Mouse (Mus musculus) E14TG2a.4 (cell line): ENCODE results near the gene Tmco4.

Experiments
- H3K27me3 ChIP-seq: 2 replicates; pipeline ENCODE4 v1.6.1; 2014; ENCODE audit warnings: low read length, control low read depth; ENCODE audit not compliant: insufficient read depth
- H3K36me3 ChIP-seq: 2 replicates; pipeline ENCODE4 v1.6.1; 2014; ENCODE audit warnings: low read length, control low read depth; ENCODE audit not compliant: insufficient read depth
- H3K4me1 ChIP-seq: replicated peaks from 2 replicates; pipeline ENCODE4 v1.6.1; 2014; ENCODE audit warnings: low read depth, low read length, control low read depth
- H3K4me3 ChIP-seq: replicated peaks from 2 replicates; pipeline ENCODE4 v1.5.1; 2014; ENCODE audit warnings: mild to moderate bottlenecking, low read length
- H3K9me3 ChIP-seq: 2 replicates; pipeline ENCODE4 v1.6.1; 2014; ENCODE audit warnings: low read length, control low read depth
- CTCF ChIP-seq: conservative IDR thresholded peaks from 2 replicates; pipeline ENCODE4 v1.5.1; 2014; ENCODE audit warnings: low read length
- NANOG ChIP-seq: IDR thresholded peaks from 2 replicates; pipeline ENCODE4 v1.6.1; 2014; ENCODE audit warnings: borderline replicate concordance, low read length, mixed read lengths
- POU5F1 ChIP-seq: IDR thresholded peaks from 2 replicates; pipeline ENCODE4 v1.6.1; 2014; ENCODE audit warnings: low read length, borderline replicate concordance

The Tmco4 gene

GRCm38 (mm10) chr4:138980771-138981420 is 8.2 kb downstream of the Tmco4 start:
- Histone ChIP-seq H3K36me3 (no peaks in the 10 kb centered on the region), H3K4me1 (peaks cover 52% of the 10 kb centered on the region), H3K4me3 (peak overlapping the region; percentile 62), H3K27me3 (no peaks in the 10 kb centered on the region), H3K9me3 (no peaks in the 10 kb centered on the region)
- TF ChIP-seq POU5F1: no peak
- TF ChIP-seq NANOG: no peak
- no peak for TF ChIP-seq CTCF

- no peaks in the 10 kb centered on the region for H3K36me3 ChIP-seq
- no peaks in the 10 kb centered on the region for H3K27me3 ChIP-seq
- TF ChIP-seq POU5F1: no peak
- no peak for TF ChIP-seq CTCF
- no peak for TF ChIP-seq NANOG
- H3K9me3 ChIP-seq: no peaks in the 10 kb centered on the region
- no peak overlapping the region for H3K4me3 ChIP-seq
- H3K4me1 ChIP-seq: peaks cover 46% of the 10 kb centered on the region
Observed at GRCm38 (mm10) chr4:138983422-138983821, 10.7 kb downstream of the Tmco4 start.

GRCm38 (mm10) chr4:138984744-138985143 is 12.1 kb downstream of the Tmco4 start:
- no peaks in the 10 kb centered on the region for H3K27me3 ChIP-seq
- H3K9me3 ChIP-seq: no peaks in the 10 kb centered on the region
- H3K4me3 ChIP-seq: no peak overlapping the region
- no peak for TF ChIP-seq POU5F1
- TF ChIP-seq CTCF: peak; percentile 97
- H3K36me3 ChIP-seq: no peaks in the 10 kb centered on the region
- H3K4me1 ChIP-seq: peaks cover 46% of the 10 kb centered on the region

DNA sequence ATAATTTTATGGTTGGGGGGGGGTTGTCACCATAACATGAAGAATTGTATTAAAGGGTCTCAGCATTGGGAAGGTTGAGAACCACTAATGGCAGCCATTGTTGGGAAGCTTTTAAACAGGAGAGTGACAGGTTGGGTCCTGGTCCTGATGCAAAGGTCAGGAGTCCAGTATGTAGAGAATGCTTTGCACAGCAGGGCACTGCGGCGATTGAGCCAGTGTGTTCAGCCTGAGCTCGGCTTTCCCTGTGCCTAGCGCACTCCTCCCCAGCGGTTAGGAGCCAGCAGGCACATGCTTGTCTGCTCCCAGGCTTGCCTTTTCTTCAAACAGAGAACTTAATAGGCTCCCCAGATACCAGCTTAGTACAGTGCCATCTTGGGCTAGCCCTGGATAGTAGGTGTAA is 13.6 kb downstream of the Tmco4 start:
- TF ChIP-seq POU5F1 (no peak), NANOG (no peak), CTCF (no peak)
- no peaks in the 10 kb centered on the region for H3K27me3 ChIP-seq
- H3K4me3 ChIP-seq: no peak overlapping the region
- no peaks in the 10 kb centered on the region for H3K9me3 ChIP-seq
- H3K36me3 ChIP-seq: 0 out of 2 replicates have a peak, but pooled peaks cover 12% of the 10 kb centered on the region
- H3K4me1 ChIP-seq: peaks cover 37% of the 10 kb centered on the region

GRCm38 (mm10) chr4:138994389-138994788 is 21.7 kb downstream of the Tmco4 start:
- no peaks in the 10 kb centered on the region for H3K9me3 ChIP-seq
- TF ChIP-seq POU5F1 (no peak), NANOG (no peak), CTCF (no peak)
- peaks cover 13% of the 10 kb centered on the region for H3K4me1 ChIP-seq
- H3K36me3 ChIP-seq: 0 out of 2 replicates have a peak, but pooled peaks cover 12% of the 10 kb centered on the region
- no peak overlapping the region for H3K4me3 ChIP-seq
- H3K27me3 ChIP-seq: no peaks in the 10 kb centered on the region; the same call in 1 of the 2 replicates

DNA sequence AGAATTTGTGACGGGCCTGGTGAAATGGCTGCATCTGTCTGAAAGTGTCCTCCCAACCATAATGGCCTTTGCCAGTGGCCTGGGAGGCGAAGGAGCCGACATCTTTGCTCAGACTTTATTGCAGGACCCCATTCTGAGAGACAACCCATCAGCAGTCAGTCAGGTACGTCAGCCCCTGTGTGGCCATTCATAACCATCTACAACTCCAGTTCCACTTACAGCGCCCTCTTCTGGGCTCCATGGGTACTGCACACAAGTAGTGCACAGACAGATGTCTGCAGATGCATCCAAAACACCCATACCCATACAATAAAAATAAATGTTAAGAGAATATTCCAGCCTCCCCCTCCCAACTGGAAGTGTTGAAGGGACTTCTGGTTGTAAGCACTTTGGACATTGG is 23.7 kb downstream of the Tmco4 start:
- H3K36me3 ChIP-seq: no peaks in the 10 kb centered on the region
- TF ChIP-seq NANOG (no peak), CTCF (peak; percentile 85), POU5F1 (no peak)

GRCm38 (mm10) chr4:138997121-138997520 is 24.4 kb downstream of the Tmco4 start:
- H3K4me1 ChIP-seq: peaks cover 37% of the 10 kb centered on the region
- H3K9me3 ChIP-seq: no peaks in the 10 kb centered on the region
- no peaks in the 10 kb centered on the region for H3K27me3 ChIP-seq
- no peaks in the 10 kb centered on the region for H3K36me3 ChIP-seq
- H3K4me3 ChIP-seq: no peak overlapping the region
- TF ChIP-seq NANOG (no peak), POU5F1 (no peak), CTCF (peak; percentile 76)

More for the DNA sequence above, 23.7 kb downstream of the Tmco4 start:
- Histone ChIP-seq H3K27me3 (no peaks in the 10 kb centered on the region; the same call in 1 of the 2 replicates), H3K4me1 (peaks cover 30% of the 10 kb centered on the region), H3K4me3 (no peak overlapping the region), H3K9me3 (no peaks in the 10 kb centered on the region)

- Histone ChIP-seq H3K4me3 (no peak overlapping the region), H3K27me3 (no peaks in the 10 kb centered on the region), H3K4me1 (peaks cover 37% of the 10 kb centered on the region), H3K9me3 (no peaks in the 10 kb centered on the region), H3K36me3 (no peaks in the 10 kb centered on the region)
- TF ChIP-seq POU5F1 (no peak), NANOG (no peak), CTCF (no peak)
Observed at GRCm38 (mm10) chr4:138998611-138999010, 25.9 kb downstream of the Tmco4 start.

DNA sequence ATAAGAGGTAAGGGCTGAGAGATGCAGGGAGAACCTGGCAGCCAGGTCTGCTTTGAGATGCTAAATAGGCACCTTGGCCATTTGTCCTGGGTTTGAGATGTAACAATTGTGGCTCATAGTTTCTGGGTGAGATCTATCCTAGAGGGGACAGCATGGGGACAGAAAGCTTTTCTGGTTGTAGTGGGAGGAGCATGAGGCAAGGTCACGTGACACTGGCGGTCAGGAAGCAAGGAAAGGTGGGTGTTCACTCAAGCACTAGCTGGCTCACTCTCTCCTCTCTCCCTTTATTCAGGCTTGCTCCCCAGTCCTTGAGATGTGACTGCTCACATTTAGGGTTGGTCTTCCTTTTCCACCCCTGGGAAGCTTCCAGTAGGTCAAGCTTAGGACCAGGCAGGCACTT is 28.3 kb downstream of the Tmco4 start:
- H3K4me1 ChIP-seq: peaks cover 42% of the 10 kb centered on the region
- H3K27me3 ChIP-seq: no peaks in the 10 kb centered on the region
- no peaks in the 10 kb centered on the region for H3K9me3 ChIP-seq
- no peak for TF ChIP-seq NANOG
- H3K4me3 ChIP-seq: peak overlapping the region; percentile 46
- no peaks in the 10 kb centered on the region for H3K36me3 ChIP-seq
